Mouse (Mus musculus) forebrain, embryonic 16.5 days (tissue): ENCODE measurements around the gene Pbx4. TPM values are rescaled to one million over a fixed set of nuclear protein-coding genes. Genes with fewer than 3 reads are reported as not detected.
A peak's percentile ranks its signal among the peaks of the same experiment; 100 is the strongest.

Source experiments
- ATAC-seq: fragments of 200-750 bp; cut with Nextera tagmentation; 2 replicates; pipeline ENCODE4 v1.8.0; 2017; ENCODE audit warnings: mild to moderate bottlenecking, moderate library complexity
- H3K27ac ChIP-seq: fragments of 300-500 bp; sonication (generic); 2 replicates; pipeline ENCODE4 v1.5.1; 2014; ENCODE audit warnings: low read length, control low read depth
- H3K27me3 ChIP-seq: fragments of 300-500 bp; sonication (generic); replicated peaks from 2 replicates; pipeline ENCODE4 v1.6.1; 2014; ENCODE audit warnings: low read length; ENCODE audit not compliant: control insufficient read depth, insufficient read depth
- H3K36me3 ChIP-seq: fragments of 300-500 bp; sonication (generic); 2 replicates; pipeline ENCODE4 v1.6.1; 2014; ENCODE audit not compliant: control insufficient read depth, insufficient read depth
- H3K4me1 ChIP-seq: fragments of 300-500 bp; sonication (generic); replicated peaks from 2 replicates; pipeline ENCODE4 v1.6.1; 2014; ENCODE audit warnings: low read length; ENCODE audit not compliant: control insufficient read depth, insufficient read depth
- H3K4me2 ChIP-seq: fragments of 300-500 bp; sonication (generic); 2 replicates; pipeline ENCODE4 v1.6.1; 2014; ENCODE audit warnings: mild to moderate bottlenecking, low read length, control low read depth
- H3K4me3 ChIP-seq: fragments of 300-500 bp; sonication (generic); replicated peaks from 2 replicates; pipeline ENCODE4 v1.5.1; 2014; ENCODE audit warnings: mild to moderate bottlenecking, low read length, control low read depth
- H3K9ac ChIP-seq: fragments of 300-500 bp; sonication (generic); replicated peaks from 2 replicates; pipeline ENCODE4 v1.6.1; 2014; ENCODE audit warnings: low read depth, low read length, control low read depth
- H3K9me3 ChIP-seq: fragments of 300-500 bp; sonication (generic); 2 replicates; pipeline ENCODE4 v1.6.1; 2016; ENCODE audit warnings: low read length; ENCODE audit not compliant: control insufficient read depth
- WGBS: fragments of 180-500 bp; shearing (Covaris S2); extraction: QIAGEN DNeasy Blood & Tissue Kit; methylation state at CpG from one replicate; pipeline ENCODE4 v1.1.7; 2014; 5-methylcytosine and 5-hydroxymethylcytosine counted together
- polyA plus RNA-seq: library from polyadenylated mRNA; unstranded; fragments of >200 nt; fragmentation: Nextera tagmentation; extraction: Ambion mirVana; gene quantifications from 2 replicates; pipeline ENCODE4 v1.2.1, GENCODE M21; 2015

Pbx4 gene
- polyA plus RNA-seq, 1 experiment from 2014 or later, result 47.2 TPM

DNA sequence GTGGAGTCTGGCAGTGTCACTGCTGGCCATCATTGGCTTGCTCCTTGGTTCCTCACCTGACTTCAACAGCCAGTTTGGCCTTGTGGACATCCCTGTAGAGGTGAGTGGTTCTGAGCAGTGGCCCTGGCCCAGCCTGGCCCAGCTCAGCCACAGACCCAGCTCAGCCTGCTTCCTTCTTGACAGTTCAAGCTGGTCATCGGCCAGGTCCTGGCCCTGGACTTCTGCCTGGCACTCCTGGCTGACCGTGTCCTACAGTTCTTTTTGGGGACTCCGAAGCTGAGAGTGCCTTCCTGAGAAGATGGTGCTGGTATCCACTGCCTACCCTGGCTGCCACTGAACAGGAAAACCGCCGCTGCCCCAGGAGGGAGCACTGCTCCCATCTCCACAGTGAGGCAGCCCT is 25.1 kb upstream of the Pbx4 start:
- no peak overlapping the region for H3K27ac ChIP-seq
- H3K9ac ChIP-seq, result no peak overlapping the region
- H3K9me3 ChIP-seq, result no peaks in the 10 kb centered on the region
- H3K4me3 ChIP-seq, result no peak overlapping the region
- H3K4me2 ChIP-seq, result no peak overlapping the region
- peaks cover 11% of the 10 kb centered on the region for H3K4me1 ChIP-seq
- 96% methylated on average over 5 of the region's 5 CpGs for WGBS
- H3K36me3 ChIP-seq, result peaks cover 45% of the 10 kb centered on the region
- ATAC-seq, result no peak
- no peaks in the 10 kb centered on the region for H3K27me3 ChIP-seq

DNA sequence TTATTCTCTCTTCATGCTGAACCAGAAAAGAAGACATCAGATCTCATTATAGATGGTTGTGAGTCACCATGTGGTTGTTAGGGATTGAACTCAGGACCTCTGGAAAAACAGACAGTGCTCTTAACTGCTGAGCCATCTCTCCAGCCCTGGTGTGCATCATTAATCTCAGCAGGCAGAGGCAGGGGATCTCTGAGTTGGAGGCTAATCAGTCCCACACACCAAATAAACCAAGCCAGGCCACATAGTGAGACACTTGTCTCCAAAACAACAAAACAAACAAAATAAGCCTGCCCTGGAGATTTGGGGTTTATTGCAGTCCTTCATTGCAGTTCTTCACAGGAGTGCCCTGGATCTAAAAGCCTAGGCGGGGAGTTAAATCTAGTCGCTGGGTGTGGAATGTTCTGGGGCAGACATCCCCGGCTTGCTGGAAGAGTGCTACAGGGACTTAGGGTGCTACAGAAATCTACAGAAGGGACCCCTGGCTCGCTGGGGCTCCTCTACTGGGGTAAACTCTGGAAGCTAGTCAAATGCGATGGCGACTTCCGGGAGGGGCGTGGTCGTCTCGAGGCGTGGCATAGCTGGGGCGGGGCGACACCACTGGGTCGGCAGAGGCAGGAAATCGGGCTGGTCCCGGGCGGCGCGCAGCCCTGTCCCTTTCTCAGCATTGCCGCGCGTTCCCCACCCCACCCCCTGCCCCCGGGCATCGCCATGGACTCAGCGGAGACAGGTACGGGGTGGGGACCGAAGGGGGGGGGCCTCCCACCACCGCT is 24.0 kb upstream of the Pbx4 start, which contains the start of gene Gmip:
Gmip (plus strand) TSS at position 586 of the 770 bp plus-strand sequence.
- Histone ChIP-seq H3K27me3 (no peaks in the 10 kb centered on the region), H3K9me3 (no peaks in the 10 kb centered on the region), H3K9ac (peak within 1 kb of the TSS; percentile 66), H3K27ac (peak within 1 kb of the TSS; percentile 49), H3K4me3 (peak within 1 kb of the TSS; percentile 66), H3K36me3 (peaks cover 38% of the 10 kb centered on the region), H3K4me1 (peaks cover 11% of the 10 kb centered on the region), H3K4me2 (peak within 1 kb of the TSS; percentile 78)
- peak; percentile 67 for ATAC-seq
- 8% methylated on average over 25 of the region's 28 CpGs for WGBS

DNA sequence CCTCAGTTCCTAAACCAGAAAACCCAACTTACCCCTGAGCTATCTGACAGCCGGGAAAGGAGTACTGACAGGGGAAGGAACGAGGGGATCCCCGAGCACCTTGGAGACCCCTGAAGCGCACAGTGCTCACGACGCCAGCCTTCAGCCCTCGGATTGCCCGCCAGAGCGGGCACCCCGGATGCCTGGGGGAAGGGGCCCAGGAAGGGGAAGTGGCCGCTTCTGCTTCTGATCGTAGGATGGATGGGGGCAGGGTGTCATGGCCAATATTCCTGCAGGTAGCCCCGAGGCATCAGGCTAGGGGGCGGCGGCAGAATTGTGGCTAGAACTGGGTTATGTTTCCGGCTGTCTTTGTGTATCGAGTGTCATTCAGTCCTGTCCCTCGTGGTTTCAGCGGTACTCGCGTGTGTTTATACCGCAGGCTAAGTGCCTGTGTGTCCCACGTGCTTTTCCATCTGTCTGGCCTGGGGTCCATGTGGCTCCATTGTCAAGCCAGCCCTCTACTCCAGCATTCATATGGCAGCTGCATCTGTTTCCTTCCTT is 23.4 kb upstream of the Pbx4 start:
- Histone ChIP-seq H3K4me3 (peak overlapping the region; percentile 66), H3K27ac (peak overlapping the region; percentile 49), H3K36me3 (peaks cover 36% of the 10 kb centered on the region), H3K9me3 (no peaks in the 10 kb centered on the region), H3K4me2 (peak overlapping the region; percentile 78), H3K9ac (peak overlapping the region; percentile 66), H3K4me1 (peaks cover 11% of the 10 kb centered on the region), H3K27me3 (no peaks in the 10 kb centered on the region)
- 2% methylated on average over 23 of the region's 23 CpGs for WGBS
- ATAC-seq, result peak; percentile 70

DNA sequence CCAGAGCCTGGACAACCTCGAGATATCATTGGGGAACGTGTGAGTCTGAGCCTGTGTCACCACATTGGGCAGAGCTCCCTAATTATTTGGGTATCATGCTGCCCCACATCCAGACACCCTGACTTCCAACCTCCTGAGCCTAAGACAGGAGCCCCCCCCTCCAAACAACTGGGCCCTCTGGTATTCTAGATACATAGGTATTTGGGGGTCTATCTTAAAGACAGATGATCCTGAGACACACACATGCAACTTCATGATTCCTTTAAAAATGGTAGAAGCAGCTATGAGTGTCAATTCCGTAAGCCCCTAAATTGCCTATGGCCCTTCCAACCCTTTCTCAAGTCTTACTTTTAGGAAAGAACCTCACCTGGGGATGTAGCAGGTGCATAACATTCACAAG is 22.5 kb upstream of the Pbx4 start:
- Histone ChIP-seq H3K9ac (no peak overlapping the region), H3K4me1 (peaks cover 11% of the 10 kb centered on the region), H3K4me3 (no peak overlapping the region; the same call in 1 of the 2 replicates), H3K27ac (no peak overlapping the region), H3K9me3 (no peaks in the 10 kb centered on the region), H3K4me2 (peak overlapping the region; percentile 78), H3K36me3 (peaks cover 42% of the 10 kb centered on the region), H3K27me3 (no peaks in the 10 kb centered on the region)
- 57% methylated on average over 3 of the region's 3 CpGs for whole genome bisulfite sequencing
- ATAC-seq, result no peak

DNA sequence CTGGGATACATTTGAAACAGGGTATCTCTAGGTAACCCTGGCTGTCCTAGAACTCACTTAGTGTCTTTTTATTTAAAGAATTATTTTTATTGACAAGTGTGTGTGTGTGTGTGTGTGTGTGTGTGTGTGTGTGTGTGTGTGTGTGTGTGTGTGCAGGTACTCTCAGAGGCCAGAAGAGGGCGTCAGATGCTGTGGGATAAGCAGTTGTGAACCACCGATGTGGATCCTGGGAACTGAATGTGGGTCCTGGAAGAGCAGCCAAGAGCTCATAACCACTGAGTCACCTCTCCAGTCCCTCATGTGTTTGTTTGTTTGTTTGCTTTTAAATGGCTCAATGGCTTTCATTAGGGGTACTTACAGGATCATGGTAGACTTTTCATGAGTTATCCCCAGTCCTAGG is 17.4 kb upstream of the Pbx4 start:
- Histone ChIP-seq H3K27ac (no peak overlapping the region), H3K36me3 (peaks cover 20% of the 10 kb centered on the region)

DNA sequence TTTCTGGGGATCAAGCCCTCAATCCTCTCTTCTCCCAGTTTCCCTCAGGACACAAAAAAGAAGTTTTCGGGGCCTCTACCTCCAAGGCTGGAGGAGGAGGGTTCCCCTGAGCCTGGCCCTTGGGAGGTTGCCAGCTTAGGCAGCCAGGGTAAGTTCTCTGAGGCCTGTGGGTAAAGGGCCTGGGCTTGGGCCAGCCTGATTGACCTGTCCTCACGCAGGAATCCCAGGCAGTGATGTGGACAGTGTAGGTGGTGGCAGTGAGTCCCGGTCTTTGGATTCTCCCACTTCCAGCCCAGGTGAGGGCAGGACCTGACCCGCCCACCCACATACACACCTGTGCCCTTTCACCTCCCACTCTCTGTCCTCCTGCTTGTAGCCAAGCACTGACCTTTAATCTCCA is 16.9 kb upstream of the Pbx4 start:
- no peak overlapping the region for H3K9ac ChIP-seq
- H3K9me3 ChIP-seq, result no peaks in the 10 kb centered on the region
- no peaks in the 10 kb centered on the region for H3K27me3 ChIP-seq
- no peak overlapping the region for H3K4me3 ChIP-seq
- H3K27ac ChIP-seq, result no peak overlapping the region
- no peaks in the 10 kb centered on the region for H3K4me1 ChIP-seq
- WGBS, result 99% methylated on average over 4 of the region's 4 CpGs
- H3K36me3 ChIP-seq, result peaks cover 20% of the 10 kb centered on the region
- no peak for ATAC-seq
- H3K4me2 ChIP-seq, result no peak overlapping the region

More for the DNA sequence above, 17.4 kb upstream of the Pbx4 start:
- H3K4me1 ChIP-seq, result peaks cover 2% of the 10 kb centered on the region
- no peak overlapping the region for H3K4me2 ChIP-seq
- H3K9ac ChIP-seq, result no peak overlapping the region
- H3K4me3 ChIP-seq, result no peak overlapping the region
- no peak for ATAC-seq
- 95% methylated on average over 2 of the region's 2 CpGs for WGBS
- H3K27me3 ChIP-seq, result no peaks in the 10 kb centered on the region
- H3K9me3 ChIP-seq, result no peaks in the 10 kb centered on the region

DNA sequence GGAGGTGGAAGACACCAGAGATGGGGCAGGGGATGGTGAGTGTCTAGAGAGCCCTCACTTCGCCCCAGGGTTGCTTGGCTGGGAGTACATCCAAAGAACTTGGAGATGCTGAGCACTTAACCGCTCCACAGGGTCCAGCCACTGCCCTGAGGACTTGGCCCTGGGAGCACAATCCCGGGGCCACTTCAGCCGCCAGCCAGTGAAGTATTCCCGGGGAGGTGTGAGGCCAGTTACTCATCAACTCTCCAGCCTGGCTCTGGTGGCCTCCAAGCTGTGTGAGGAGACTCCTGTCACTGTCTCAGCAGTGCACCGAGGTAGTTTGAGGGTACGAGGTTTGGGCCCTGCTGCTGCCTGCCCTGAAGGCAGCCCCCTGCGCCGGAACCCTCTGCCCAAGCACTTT is 11.8 kb upstream of the Pbx4 start:
- H3K27ac ChIP-seq, result no peak overlapping the region
- peaks cover 33% of the 10 kb centered on the region for H3K4me1 ChIP-seq
- no peak overlapping the region for H3K4me3 ChIP-seq
- H3K4me2 ChIP-seq, result no peak overlapping the region
- H3K9me3 ChIP-seq, result no peaks in the 10 kb centered on the region
- no peak for ATAC-seq
- H3K36me3 ChIP-seq, result peaks cover 5% of the 10 kb centered on the region
- WGBS, result 86% methylated on average over 9 of the region's 9 CpGs
- no peaks in the 10 kb centered on the region for H3K27me3 ChIP-seq
- H3K9ac ChIP-seq, result no peak overlapping the region

DNA sequence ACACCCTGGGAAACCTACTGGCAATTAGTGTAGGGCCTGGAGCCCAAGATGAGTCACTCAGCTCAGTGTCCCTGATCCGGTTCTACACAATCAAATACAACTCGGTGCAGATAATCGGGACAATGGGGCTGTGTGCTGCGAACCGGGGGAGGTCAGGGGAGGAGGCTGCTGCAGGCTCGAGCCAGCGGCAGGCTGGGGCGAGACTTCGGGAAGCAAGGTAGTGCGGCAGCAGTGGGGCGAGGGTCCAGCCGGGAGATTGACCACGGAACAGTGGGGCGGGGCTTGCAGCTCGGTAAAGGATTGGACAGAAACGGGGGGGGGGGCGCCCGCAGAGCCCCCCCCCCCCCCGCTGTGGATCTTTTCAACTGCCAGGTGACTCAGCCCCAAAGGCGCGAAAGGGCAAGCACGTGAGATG is 10.3 kb upstream of the Pbx4 start:
- H3K4me3 ChIP-seq, result peak overlapping the region; percentile 70
- peak overlapping the region; percentile 63; the same call in 1 of the 2 replicates for H3K27ac ChIP-seq
- ATAC-seq, result peak; percentile 39
- H3K9me3 ChIP-seq, result no peaks in the 10 kb centered on the region
- H3K27me3 ChIP-seq, result no peaks in the 10 kb centered on the region
- peaks cover 35% of the 10 kb centered on the region for H3K4me1 ChIP-seq
- peak overlapping the region; percentile 66 for H3K9ac ChIP-seq
- under 1% methylated on average over 14 of the region's 22 CpGs for WGBS
- peaks cover 2% of the 10 kb centered on the region; the same call in 1 of the 2 replicates for H3K36me3 ChIP-seq
- peak overlapping the region; percentile 70 for H3K4me2 ChIP-seq

DNA sequence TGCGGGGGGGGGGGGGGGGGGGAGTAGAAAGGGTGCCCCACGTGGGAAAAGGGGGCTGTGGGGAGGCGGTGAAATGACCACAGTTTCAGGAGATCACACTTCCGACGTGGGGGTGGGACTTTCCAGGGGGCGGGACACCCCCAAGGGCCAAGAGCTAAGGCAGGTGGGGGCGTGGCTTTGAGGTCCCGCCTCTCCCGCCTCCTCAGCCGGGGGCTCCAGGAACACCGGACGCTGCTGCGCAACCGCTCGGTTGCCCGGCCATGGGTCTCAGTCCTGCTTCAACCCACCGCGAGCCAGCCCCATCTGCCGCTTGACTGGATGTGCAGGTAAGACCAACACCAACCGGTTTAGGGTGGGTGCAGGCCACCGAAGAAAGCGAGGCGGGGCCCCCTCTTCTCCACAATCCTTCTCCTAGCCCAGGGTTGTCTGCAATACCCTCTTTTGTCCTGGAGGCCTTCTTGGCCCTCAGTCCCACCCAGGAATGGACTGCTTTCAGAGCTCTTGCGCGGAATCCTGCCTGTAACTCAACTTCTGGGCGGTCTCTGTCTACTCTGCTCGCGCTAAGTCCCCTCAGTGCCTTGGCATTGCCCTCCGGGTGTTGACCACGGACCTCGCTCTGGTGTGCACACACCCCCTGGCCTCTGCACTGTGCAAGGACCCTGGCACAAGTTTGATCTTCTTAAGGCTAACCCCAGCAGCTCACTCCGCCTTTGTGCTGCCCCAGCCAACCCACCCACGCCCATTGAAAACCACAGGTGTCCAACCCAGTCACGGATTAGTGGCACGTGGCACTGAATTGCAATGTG is 9.7 kb upstream of the Pbx4 start, which contains the start of gene Lpar2:
Lpar2 (plus strand) TSS at position 44 of the 806 bp plus-strand sequence.
- peak within 1 kb of the TSS; percentile 70 for H3K4me2 ChIP-seq
- H3K36me3 ChIP-seq, result no peaks in the 10 kb centered on the region
- peak; percentile 65 for ATAC-seq
- peak within 1 kb of the TSS; percentile 63 for H3K27ac ChIP-seq
- no peaks in the 10 kb centered on the region for H3K27me3 ChIP-seq
- under 1% methylated on average over 30 of the region's 35 CpGs for WGBS
- peaks cover 35% of the 10 kb centered on the region for H3K4me1 ChIP-seq
- no peaks in the 10 kb centered on the region for H3K9me3 ChIP-seq
- H3K4me3 ChIP-seq, result peak within 1 kb of the TSS; percentile 70
- peak within 1 kb of the TSS; percentile 66 for H3K9ac ChIP-seq
